In the genomic region with DNA sequence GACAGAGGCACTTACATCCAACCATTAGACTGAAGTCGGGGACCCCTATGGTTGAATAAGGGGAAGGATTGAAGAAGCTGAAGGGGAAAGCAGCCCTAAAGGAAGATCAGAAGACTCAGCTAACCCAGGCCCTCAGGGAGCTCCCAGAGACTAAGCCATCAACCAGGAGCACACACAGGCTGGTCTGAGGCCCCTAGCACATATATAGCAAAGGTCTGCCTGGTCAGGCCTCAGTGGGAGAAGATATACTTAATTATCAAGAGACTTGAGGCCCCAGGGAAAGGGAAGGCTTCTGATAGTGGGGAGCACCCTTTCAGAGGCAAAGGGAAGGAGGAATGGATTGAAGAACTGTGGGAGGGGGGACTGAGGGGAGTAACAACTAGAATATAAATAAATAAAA, we compare ENCODE assay signal across 30 mouse cellular contexts. TPM values are rescaled to one million over a fixed set of nuclear protein-coding genes. Genes with fewer than 3 reads are reported as not detected.
"Had no signal": no experiment of that assay in that cellular context is flagged by ENCODE, and none has a peak within 500 bp of the region (broad histone marks: within the 10 kb centered on the region; RNA-seq: fewer than 3 reads in every experiment).

No protein-coding gene starts in this region.

- H3K27ac ChIP-seq: heart, adult 2 months; heart, embryonic 13.5 days; heart, embryonic 15.5 days; hindbrain, embryonic 13.5 days; layer of hippocampus, adult 2 months; left cerebral cortex, adult 2 months; limb, embryonic 10.5 days; limb, embryonic 12.5 days had no signal

- H3K4me2 ChIP-seq: heart, embryonic 11.5 days; heart, embryonic 13.5 days; heart, embryonic 15.5 days; hindbrain, embryonic 13.5 days; limb, embryonic 12.5 days had no signal

- ATAC-seq: forebrain, embryonic 16.5 days; hindbrain, embryonic 16.5 days; intestine, embryonic 16.5 days had no signal

- H3K4me3 ChIP-seq: heart, adult 2 months; heart, embryonic 13.5 days; heart, embryonic 15.5 days; hindbrain, embryonic 13.5 days; layer of hippocampus, adult 2 months; left cerebral cortex, adult 2 months; limb, embryonic 10.5 days; limb, embryonic 12.5 days had no signal

- H3K27me3 ChIP-seq: heart, embryonic 13.5 days; heart, embryonic 15.5 days; hindbrain, embryonic 13.5 days; limb, embryonic 12.5 days had no signal

- H3K4me1 ChIP-seq: heart, embryonic 13.5 days; heart, embryonic 15.5 days; hindbrain, embryonic 13.5 days; limb, embryonic 10.5 days; limb, embryonic 12.5 days had no signal

- H3K9me3 ChIP-seq: heart, embryonic 13.5 days; heart, embryonic 15.5 days; hindbrain, embryonic 13.5 days; limb, embryonic 10.5 days; limb, embryonic 12.5 days had no signal

- H3K36me3 ChIP-seq: heart, embryonic 13.5 days; heart, embryonic 15.5 days; hindbrain, embryonic 13.5 days; limb, embryonic 10.5 days; limb, embryonic 12.5 days had no signal

- DNase-seq: gastrocnemius, postnatal 14 days; gastrocnemius, postnatal 36 days; heart, adult 11 months; heart, adult 2 months; heart, postnatal 14 days; heart, postnatal 36 days; kidney, adult 18-20 months; kidney, adult 8-10 months; kidney, postnatal 10 days; kidney, postnatal 25 days; kidney, postnatal 4 days had no signal

- H3K9ac ChIP-seq: heart, embryonic 13.5 days; heart, embryonic 15.5 days; hindbrain, embryonic 13.5 days; limb, embryonic 12.5 days had no signal

RNA-seq across cellular contexts. Expression of gene Gpr82, which starts 25.4 kb away (rescaled TPM):
- total RNA-seq: gastrocnemius, adult 18-20 months; gastrocnemius, adult 8-10 months; gastrocnemius, postnatal 14 days; gastrocnemius, postnatal 36 days; heart, adult 2 months; heart, postnatal 14 days; heart, postnatal 36 days; hematopoietic stem cell, adult 5-6 weeks; layer of hippocampus, postnatal 10 days; layer of hippocampus, postnatal 25 days; left cerebral cortex, adult 2 months; left cerebral cortex, postnatal 14 days; left cerebral cortex, postnatal 36 days; liver, adult 2 months had no signal
- polyA plus RNA-seq: heart, adult 2 months; liver, adult 2 months had no signal

RNA-seq across cellular contexts. Expression of gene Gpr34, which starts 54.7 kb away (rescaled TPM):
- polyA plus RNA-seq: liver, adult 2 months had no signal
